Mouse (Mus musculus) erythroblast, embryonic 14.5 days (primary cell): Measurements from ENCODE around the gene Ssr1.

ENCODE experiments used
- GATA1 ChIP-seq: IDR thresholded peaks from 2 replicates; pipeline ENCODE4 v1.6.1; 2012; ENCODE audit warnings: low read length, inconsistent platforms, mixed read lengths
- TAL1 ChIP-seq: IDR thresholded peaks from 3 replicates; pipeline ENCODE4 v1.6.1; 2012; ENCODE audit warnings: low read length, inconsistent platforms, mixed read lengths

DNA sequence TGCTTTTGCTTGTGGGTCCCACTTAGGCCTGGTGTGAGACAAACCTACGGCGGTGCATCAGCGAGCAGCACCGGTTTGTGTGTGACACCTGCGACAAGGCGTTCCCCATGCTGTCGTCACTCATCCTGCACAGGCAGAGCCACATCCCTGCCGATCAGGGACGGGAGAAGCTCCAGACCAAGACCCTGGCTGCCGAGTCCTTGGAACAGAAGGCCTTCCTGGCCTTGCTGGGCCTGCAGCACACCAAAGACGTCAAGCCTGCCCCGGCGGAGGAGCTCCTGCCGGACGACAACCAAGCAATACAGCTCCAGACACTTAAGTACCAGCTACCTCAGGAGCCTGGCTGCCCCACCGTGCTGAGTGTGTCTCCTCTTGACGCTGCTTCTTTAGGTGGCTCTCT, 64.5 kb downstream of the Ssr1 start:
- TF ChIP-seq GATA1 (no peak), TAL1 (no peak)
